Mouse (Mus musculus) embryo, embryonic 11 days (tissue): Measurements from ENCODE around the gene Rps24.

Experiments
- DNase-seq: peaks from one replicate; pipeline ENCODE4 v3.0.0-alpha.2; 2015

Gene Rps24

GRCm38 (mm10) chr14:24512527-24513161 lies 25.7 kb downstream of the Rps24 start:
- DNase-seq, result no peak

- DNase-seq, result no peak
Observed at GRCm38 (mm10) chr14:24521597-24521996, 34.7 kb downstream of the Rps24 start.

GRCm38 (mm10) chr14:24525137-24525536 lies 38.2 kb downstream of the Rps24 start:
- no peak for DNase-seq

- DNase-seq, result no peak
Observed at GRCm38 (mm10) chr14:24525677-24526415, 38.9 kb downstream of the Rps24 start.

GRCm38 (mm10) chr14:24526440-24526839 lies 39.5 kb downstream of the Rps24 start:
- no peak for DNase-seq

- DNase-seq, result peak; percentile 71
Observed at GRCm38 (mm10) chr14:24530228-24530627, 43.3 kb downstream of the Rps24 start.

- DNase-seq, result peak; percentile 24
Observed at GRCm38 (mm10) chr14:24534865-24535545, 48.1 kb downstream of the Rps24 start.

GRCm38 (mm10) chr14:24542901-24543300 lies 56.0 kb downstream of the Rps24 start:
- no peak for DNase-seq

GRCm38 (mm10) chr14:24544057-24544456 lies 57.1 kb downstream of the Rps24 start:
- DNase-seq, result peak; percentile 55
